Mouse (Mus musculus): Measurements from ENCODE around the gene Drd4. TPM values are rescaled to one million over a fixed set of nuclear protein-coding genes. Genes with fewer than 3 reads are reported as not detected.

Gene Drd4
- polyA plus RNA-seq, 1 experiment from 2014 or later = 2.3 TPM

GRCm38 (mm10) chr7:141293852-141294471, 2.2 kb downstream of the Drd4 start:
- Histone ChIP-seq H3K4me2 (replicated peaks) (peak overlapping the region; percentile 96), H3K9ac (peak overlapping the region; percentile 59), H3K27ac (no peak overlapping the region), H3K27me3 (peaks cover 57% of the 10 kb centered on the region), H3K4me3 (peak overlapping the region; percentile 42), H3K9me3 (no peaks in the 10 kb centered on the region), H3K4me1 (peaks cover 30% of the 10 kb centered on the region), H3K36me3 (0 out of 2 replicates have a peak, but pooled peaks cover 15% of the 10 kb centered on the region)
- under 1% methylated on average over 53 of the region's 53 CpGs for WGBS
- ATAC-seq (ENCODE audit: insufficient number of reproducible peaks, insufficient read depth, low FRiP score, low TSS enrichment) = no peak

GRCm38 (mm10) chr7:141294479-141294878, 2.7 kb downstream of the Drd4 start:
- Histone ChIP-seq H3K4me3 (peak overlapping the region; percentile 42), H3K4me1 (peaks cover 30% of the 10 kb centered on the region), H3K36me3 (0 out of 2 replicates have a peak, but pooled peaks cover 19% of the 10 kb centered on the region), H3K9ac (peak overlapping the region; percentile 59; the same call in 1 of the 2 replicates), H3K27me3 (peaks cover 57% of the 10 kb centered on the region), H3K4me2 (replicated peaks) (peak overlapping the region; percentile 96), H3K27ac (no peak overlapping the region), H3K9me3 (no peaks in the 10 kb centered on the region)
- ATAC-seq (ENCODE audit: insufficient number of reproducible peaks, insufficient read depth, low FRiP score, low TSS enrichment) = no peak
- WGBS = 8% methylated on average over 21 of the region's 22 CpGs

GRCm38 (mm10) chr7:141297926-141298650, 6.3 kb downstream of the Drd4 start:
- Histone ChIP-seq H3K9me3 (no peaks in the 10 kb centered on the region), H3K4me1 (peaks cover 19% of the 10 kb centered on the region), H3K27me3 (peaks cover 31% of the 10 kb centered on the region), H3K4me3 (no peak overlapping the region), H3K36me3 (peaks cover 52% of the 10 kb centered on the region), H3K27ac (no peak overlapping the region), H3K4me2 (replicated peaks) (no peak overlapping the region), H3K9ac (no peak overlapping the region)
- no peak for ATAC-seq (ENCODE audit: insufficient number of reproducible peaks, insufficient read depth, low FRiP score, low TSS enrichment)
- WGBS = 87% methylated on average over 3 of the region's 3 CpGs

- WGBS = 95% methylated on average over 8 of the region's 8 CpGs
- H3K36me3 ChIP-seq = peaks cover 61% of the 10 kb centered on the region
- no peak for ATAC-seq (ENCODE audit: insufficient number of reproducible peaks, insufficient read depth, low FRiP score, low TSS enrichment)
- peaks cover 8% of the 10 kb centered on the region for H3K4me1 ChIP-seq
- no peak overlapping the region for H3K4me3 ChIP-seq
- H3K27ac ChIP-seq = no peak overlapping the region
- peaks cover 20% of the 10 kb centered on the region for H3K27me3 ChIP-seq
- H3K9me3 ChIP-seq = no peaks in the 10 kb centered on the region
- no peak overlapping the region for H3K9ac ChIP-seq
- H3K4me2 ChIP-seq (replicated peaks) = no peak overlapping the region
Measured at GRCm38 (mm10) chr7:141299175-141299574, 7.4 kb downstream of the Drd4 start.

- WGBS = 94% methylated on average over 9 of the region's 9 CpGs
- Histone ChIP-seq H3K4me1 (no peaks in the 10 kb centered on the region), H3K4me2 (replicated peaks) (no peak overlapping the region)
Measured at GRCm38 (mm10) chr7:141301386-141301785, 9.6 kb downstream of the Drd4 start.

GRCm38 (mm10) chr7:141302702-141303268, 11.0 kb downstream of the Drd4 start:
- no peaks in the 10 kb centered on the region for H3K27me3 ChIP-seq
- ATAC-seq (ENCODE audit: insufficient number of reproducible peaks, insufficient read depth, low FRiP score, low TSS enrichment) = no peak
- no peak overlapping the region for H3K9ac ChIP-seq
- peaks cover 87% of the 10 kb centered on the region for H3K36me3 ChIP-seq
- no peak overlapping the region for H3K4me2 ChIP-seq (replicated peaks)
- H3K9me3 ChIP-seq = no peaks in the 10 kb centered on the region
- no peaks in the 10 kb centered on the region for H3K4me1 ChIP-seq
- 65% methylated on average over 1 of the region's 1 CpGs for WGBS
- H3K4me3 ChIP-seq = no peak overlapping the region
- no peak overlapping the region for H3K27ac ChIP-seq

More at GRCm38 (mm10) chr7:141301386-141301785, 9.6 kb downstream of the Drd4 start:
- H3K9ac ChIP-seq = no peak overlapping the region
- no peak for ATAC-seq (ENCODE audit: insufficient number of reproducible peaks, insufficient read depth, low FRiP score, low TSS enrichment)
- no peak overlapping the region for H3K27ac ChIP-seq
- no peaks in the 10 kb centered on the region for H3K9me3 ChIP-seq
- H3K4me3 ChIP-seq = no peak overlapping the region
- no peaks in the 10 kb centered on the region for H3K27me3 ChIP-seq
- H3K36me3 ChIP-seq = peaks cover 83% of the 10 kb centered on the region

GRCm38 (mm10) chr7:141304537-141304936, 12.7 kb downstream of the Drd4 start:
- no peak for ATAC-seq (ENCODE audit: insufficient number of reproducible peaks, insufficient read depth, low FRiP score, low TSS enrichment)
- no peak overlapping the region for H3K4me3 ChIP-seq
- H3K4me1 ChIP-seq = no peaks in the 10 kb centered on the region
- H3K9ac ChIP-seq = no peak overlapping the region
- H3K9me3 ChIP-seq = no peaks in the 10 kb centered on the region
- peaks cover 91% of the 10 kb centered on the region for H3K36me3 ChIP-seq
- H3K27ac ChIP-seq = no peak overlapping the region
- H3K4me2 ChIP-seq (replicated peaks) = no peak overlapping the region
- WGBS = 87% methylated on average over 4 of the region's 4 CpGs
- no peaks in the 10 kb centered on the region for H3K27me3 ChIP-seq

GRCm38 (mm10) chr7:141314416-141314815, 22.6 kb downstream of the Drd4 start:
- WGBS = 92% methylated on average over 2 of the region's 2 CpGs
- no peak for ATAC-seq (ENCODE audit: insufficient number of reproducible peaks, insufficient read depth, low FRiP score, low TSS enrichment)
- Histone ChIP-seq H3K36me3 (peaks cover 90% of the 10 kb centered on the region), H3K4me1 (no peaks in the 10 kb centered on the region), H3K4me2 (replicated peaks) (no peak overlapping the region), H3K27ac (no peak overlapping the region), H3K27me3 (no peaks in the 10 kb centered on the region), H3K4me3 (no peak overlapping the region), H3K9me3 (no peaks in the 10 kb centered on the region), H3K9ac (no peak overlapping the region)

- 88% methylated on average over 8 of the region's 8 CpGs for WGBS
- Histone ChIP-seq H3K36me3 (peaks cover 87% of the 10 kb centered on the region), H3K27ac (no peak overlapping the region), H3K4me3 (no peak overlapping the region), H3K9me3 (no peaks in the 10 kb centered on the region), H3K4me1 (no peaks in the 10 kb centered on the region), H3K27me3 (no peaks in the 10 kb centered on the region), H3K4me2 (replicated peaks) (no peak overlapping the region), H3K9ac (no peak overlapping the region)
- no peak for ATAC-seq (ENCODE audit: insufficient number of reproducible peaks, insufficient read depth, low FRiP score, low TSS enrichment)
Measured at GRCm38 (mm10) chr7:141315076-141315475, 23.3 kb downstream of the Drd4 start.

GRCm38 (mm10) chr7:141315974-141316373, 24.2 kb downstream of the Drd4 start:
- Histone ChIP-seq H3K27ac (no peak overlapping the region), H3K9ac (no peak overlapping the region), H3K27me3 (no peaks in the 10 kb centered on the region), H3K9me3 (no peaks in the 10 kb centered on the region), H3K4me3 (no peak overlapping the region), H3K36me3 (peaks cover 87% of the 10 kb centered on the region), H3K4me1 (no peaks in the 10 kb centered on the region), H3K4me2 (replicated peaks) (no peak overlapping the region)
- ATAC-seq (ENCODE audit: insufficient number of reproducible peaks, insufficient read depth, low FRiP score, low TSS enrichment) = no peak
- 79% methylated on average over 5 of the region's 5 CpGs for WGBS

- Histone ChIP-seq H3K4me1 (no peaks in the 10 kb centered on the region), H3K4me2 (replicated peaks) (no peak overlapping the region), H3K27ac (no peak overlapping the region), H3K9me3 (no peaks in the 10 kb centered on the region), H3K4me3 (no peak overlapping the region), H3K36me3 (peaks cover 87% of the 10 kb centered on the region), H3K27me3 (no peaks in the 10 kb centered on the region), H3K9ac (no peak overlapping the region)
- no peak for ATAC-seq (ENCODE audit: insufficient number of reproducible peaks, insufficient read depth, low FRiP score, low TSS enrichment)
- 76% methylated on average over 1 of the region's 1 CpGs for WGBS
Measured at GRCm38 (mm10) chr7:141317619-141318132, 25.9 kb downstream of the Drd4 start.

- H3K27ac ChIP-seq = no peak overlapping the region
- no peak overlapping the region for H3K4me3 ChIP-seq
- H3K27me3 ChIP-seq = no peaks in the 10 kb centered on the region
- H3K4me1 ChIP-seq = no peaks in the 10 kb centered on the region
- peaks cover 89% of the 10 kb centered on the region for H3K36me3 ChIP-seq
- no peaks in the 10 kb centered on the region for H3K9me3 ChIP-seq
- no peak overlapping the region for H3K4me2 ChIP-seq (replicated peaks)
- H3K9ac ChIP-seq = no peak overlapping the region
- no peak for ATAC-seq (ENCODE audit: insufficient number of reproducible peaks, insufficient read depth, low FRiP score, low TSS enrichment)
- 74% methylated on average over 2 of the region's 2 CpGs for WGBS
Measured at GRCm38 (mm10) chr7:141319446-141319845, 27.6 kb downstream of the Drd4 start.
